Mouse (Mus musculus) G1E (cell line): Measurements from ENCODE around the gene Cpa4. TPM values are rescaled to one million over a fixed set of nuclear protein-coding genes. Genes with fewer than 3 reads are reported as not detected.

Experiments used
- ATAC-seq: 2 replicates; pipeline ENCODE4 v1.8.0; 2016; ENCODE audit warnings: mild to moderate bottlenecking; ENCODE audit not compliant: insufficient number of reproducible peaks, poor library complexity, low FRiP score, severe bottlenecking; ENCODE audit errors: extremely low read depth
- DNase-seq: peaks from one replicate; pipeline ENCODE4 v3.0.0; 2012; ENCODE audit warnings: low spot score
- H3K27me3 ChIP-seq: 2 replicates; pipeline ENCODE4 v1.6.1; 2012; ENCODE audit warnings: mild to moderate bottlenecking, low read length, inconsistent platforms; ENCODE audit not compliant: insufficient read depth
- H3K36me3 ChIP-seq: replicated peaks from 2 replicates; pipeline ENCODE3; 2012; ENCODE audit warnings: mild to moderate bottlenecking, inconsistent platforms
- H3K4me1 ChIP-seq: 2 replicates; pipeline ENCODE4 v1.6.1; 2012; ENCODE audit warnings: low read depth, low read length, inconsistent platforms, mixed read lengths; ENCODE audit not compliant: insufficient read depth
- H3K4me3 ChIP-seq: 2 replicates; pipeline ENCODE4 v1.5.1; 2012; ENCODE audit warnings: low read depth, mild to moderate bottlenecking, inconsistent platforms, low read length, moderate library complexity, mixed read lengths
- H3K9me3 ChIP-seq: replicated peaks from 2 replicates; pipeline ENCODE4 v1.6.1; 2012; ENCODE audit warnings: inconsistent platforms
- CTCF ChIP-seq: IDR thresholded peaks from 2 replicates; pipeline ENCODE4 v1.5.1; 2012; ENCODE audit warnings: low read depth, low read length, inconsistent platforms, mixed read lengths
- GATA1 ChIP-seq: IDR thresholded peaks from 2 replicates; pipeline ENCODE4 v1.6.1; 2012; ENCODE audit warnings: borderline replicate concordance, low read length, inconsistent platforms, mixed read lengths
- GATA2 ChIP-seq: IDR thresholded peaks from 2 replicates; pipeline ENCODE4 v1.6.1; 2012; ENCODE audit warnings: low read depth, low read length, inconsistent platforms, borderline replicate concordance
- POLR2AphosphoS5 ChIP-seq: IDR thresholded peaks from 2 replicates; pipeline ENCODE4 v1.6.1; 2012; ENCODE audit warnings: low read depth, low read length, inconsistent platforms; ENCODE audit not compliant: insufficient replicate concordance
- TAL1 ChIP-seq: conservative IDR thresholded peaks from 2 replicates; pipeline ENCODE4 v1.6.1; 2012; ENCODE audit warnings: low read depth, low read length, inconsistent platforms, mixed read lengths
- polyA plus RNA-seq: library from polyadenylated mRNA; stranded (reverse); fragments of >175 nt; gene quantifications from 2 replicates; pipeline ENCODE4 v1.2.3, GENCODE M21; 2012
- total RNA-seq, 2 experiments: library from RNA; stranded (forward) in 1 of 2; stranded (reverse) in 1 of 2; fragments of 200-1000 nt in 1 of 2; fragments of >200 nt in 1 of 2; fragmentation: Nextera tagmentation in 1 of 2; gene quantifications; 2 replicates each; pipeline ENCODE4 v1.2.3; 2014 to 2017

The Cpa4 gene
- total and polyA plus RNA-seq, 3 experiments = 0.05 TPM; not detected in 2

DNA sequence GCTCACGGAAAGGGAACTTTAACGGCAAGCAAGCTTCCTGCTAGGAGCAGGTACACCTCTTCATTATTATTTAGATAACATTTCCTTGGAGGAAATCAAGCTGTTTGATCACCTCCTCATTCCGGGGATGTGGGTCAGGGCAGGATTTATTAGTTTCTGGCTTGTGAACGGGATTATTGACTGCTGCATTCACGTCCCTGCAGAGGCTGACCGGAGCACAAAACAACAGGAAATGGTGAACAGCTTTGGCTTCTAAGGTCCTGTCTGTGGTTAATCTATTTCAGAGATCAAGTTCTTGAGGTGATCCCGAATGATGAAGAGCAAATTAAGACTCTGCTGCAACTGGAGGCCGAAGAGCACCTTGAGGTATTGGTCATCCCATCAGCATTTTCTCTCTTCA, 24.3 kb upstream of the Cpa4 start:
- Histone ChIP-seq H3K27me3 (peaks cover 45% of the 10 kb centered on the region), H3K9me3 (no peaks in the 10 kb centered on the region), H3K4me1 (no peaks in the 10 kb centered on the region), H3K4me3 (no peak overlapping the region), H3K36me3 (no peaks in the 10 kb centered on the region)
- ATAC-seq (no peak), DNase-seq (no peak)
- TF ChIP-seq GATA1 (no peak), POLR2AphosphoS5 (no peak), CTCF (no peak), TAL1 (no peak), GATA2 (no peak)

DNA sequence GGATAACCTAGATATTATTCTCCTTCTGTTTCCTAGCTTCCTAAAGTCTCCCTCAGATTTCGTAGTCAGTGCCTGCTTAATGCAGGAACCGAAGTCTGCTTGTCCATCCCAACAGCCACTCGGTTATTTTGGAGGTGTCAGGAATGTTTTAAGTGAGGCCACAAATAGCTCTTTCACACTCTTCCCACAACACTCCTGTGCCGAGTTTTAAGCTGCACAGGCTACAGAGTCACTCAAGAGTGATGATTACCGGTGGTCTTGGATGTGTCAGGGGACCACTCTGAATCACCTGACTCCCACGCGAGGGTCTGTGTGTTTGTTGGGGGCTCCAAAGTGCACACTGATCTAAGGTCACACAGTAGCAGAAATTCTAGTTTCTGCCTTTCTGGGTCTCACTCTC, 22.5 kb upstream of the Cpa4 start:
- Histone ChIP-seq H3K36me3 (no peaks in the 10 kb centered on the region), H3K9me3 (no peaks in the 10 kb centered on the region), H3K4me1 (peaks cover 3% of the 10 kb centered on the region; the same call in 1 of the 2 replicates), H3K27me3 (peaks cover 47% of the 10 kb centered on the region), H3K4me3 (no peak overlapping the region)
- ATAC-seq (no peak), DNase-seq (no peak)
- TF ChIP-seq GATA1 (no peak), CTCF (no peak), GATA2 (no peak), TAL1 (no peak), POLR2AphosphoS5 (no peak)

DNA sequence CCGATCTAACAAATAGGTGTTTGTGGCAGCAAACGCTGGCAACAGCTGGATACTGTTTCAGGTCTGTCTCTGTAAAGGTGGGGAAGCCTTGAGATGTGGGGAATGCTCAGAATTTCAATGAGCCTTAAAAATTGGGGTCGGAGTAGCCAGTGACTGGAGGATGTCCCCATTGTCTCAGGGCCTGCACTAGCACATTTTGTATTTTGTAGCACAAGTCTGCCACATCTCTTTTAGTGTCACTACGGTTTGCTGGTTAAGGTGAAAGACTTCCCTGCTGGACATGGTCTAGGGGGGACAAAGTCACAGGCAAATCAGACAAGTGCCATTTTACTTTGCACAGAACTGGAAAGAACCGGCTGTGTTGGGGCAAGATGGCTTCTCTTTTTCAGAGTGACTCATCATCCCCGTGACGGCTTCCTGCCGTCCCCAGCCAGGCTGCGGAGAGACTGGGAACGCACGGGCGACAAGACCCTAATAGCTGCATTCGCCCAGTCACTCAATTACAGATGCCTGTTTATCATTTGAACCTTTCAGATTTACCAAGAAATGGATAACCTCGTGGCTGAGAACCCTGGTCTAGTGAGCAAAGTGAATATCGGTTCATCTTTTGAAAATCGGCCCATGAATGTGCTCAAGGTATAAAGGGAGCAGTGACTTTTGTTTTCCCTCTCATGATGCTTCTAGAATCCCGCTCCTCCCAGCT, 21.4 kb upstream of the Cpa4 start:
- no peak overlapping the region for H3K4me3 ChIP-seq
- peaks cover 3% of the 10 kb centered on the region; the same call in 1 of the 2 replicates for H3K4me1 ChIP-seq
- ATAC-seq = no peak
- no peak for DNase-seq
- no peak for TF ChIP-seq CTCF
- TF ChIP-seq TAL1 = no peak
- TF ChIP-seq GATA1 = no peak
- no peak for TF ChIP-seq POLR2AphosphoS5
- no peak for TF ChIP-seq GATA2
- H3K36me3 ChIP-seq = no peaks in the 10 kb centered on the region
- H3K9me3 ChIP-seq = no peaks in the 10 kb centered on the region
- H3K27me3 ChIP-seq = peaks cover 41% of the 10 kb centered on the region

DNA sequence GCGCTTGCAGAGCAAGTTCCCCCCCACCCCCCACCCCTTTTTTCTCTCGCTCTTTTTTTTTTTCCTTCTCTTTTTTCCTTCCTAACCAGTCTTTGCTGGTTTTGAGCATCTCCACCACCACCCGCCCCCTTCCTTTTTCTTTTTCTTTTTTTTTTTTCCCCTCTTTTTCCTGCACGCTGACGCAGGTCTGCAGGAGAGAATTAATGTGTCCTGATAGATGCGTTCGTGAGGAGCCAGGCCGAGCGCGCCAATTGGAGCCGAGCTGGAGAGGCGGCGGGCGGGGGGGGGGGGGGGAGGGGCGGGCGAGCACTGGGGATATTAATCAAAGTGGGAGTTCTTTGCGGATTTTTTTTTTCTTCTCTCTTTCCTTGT, 20.9 kb upstream of the Cpa4 start:
- Histone ChIP-seq H3K4me1 (peaks cover 3% of the 10 kb centered on the region; the same call in 1 of the 2 replicates), H3K27me3 (peaks cover 43% of the 10 kb centered on the region), H3K36me3 (no peaks in the 10 kb centered on the region), H3K4me3 (no peak overlapping the region), H3K9me3 (no peaks in the 10 kb centered on the region)
- ATAC-seq (no peak), DNase-seq (no peak)
- TF ChIP-seq POLR2AphosphoS5 = no peak
- TF ChIP-seq TAL1 = no peak
- no peak for TF ChIP-seq GATA1

DNA sequence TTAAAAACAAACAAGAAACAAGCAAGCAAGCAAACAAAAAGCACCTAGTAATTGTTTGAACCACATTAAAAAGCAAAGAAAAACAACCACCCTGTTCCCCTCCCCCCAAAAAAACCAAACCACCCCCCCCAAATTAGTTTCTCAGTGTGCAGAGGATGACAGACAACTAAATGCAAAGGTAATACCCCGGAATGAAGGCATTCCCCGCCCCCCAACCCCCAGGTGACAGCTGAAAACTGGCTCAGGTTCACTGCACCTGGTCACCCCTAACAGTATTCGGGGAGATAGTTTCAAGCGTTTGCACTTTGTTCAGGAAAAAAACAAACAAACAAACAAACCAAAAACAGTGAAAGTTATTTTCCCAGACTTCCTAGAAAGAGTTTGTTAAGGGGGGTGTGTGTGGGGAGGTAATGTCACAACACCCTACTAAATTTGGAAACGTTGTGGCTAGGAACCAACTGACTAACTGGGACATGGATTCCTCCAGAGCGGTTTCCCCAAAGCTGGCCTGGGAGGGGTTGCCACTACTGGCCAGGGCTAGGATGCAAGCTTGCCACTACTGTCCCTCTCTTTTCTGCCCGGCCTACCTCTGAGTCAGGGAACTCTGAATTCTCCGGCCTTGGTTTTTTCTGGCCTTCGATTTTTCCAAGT, 20.4 kb upstream of the Cpa4 start:
- Histone ChIP-seq H3K27me3 (peaks cover 43% of the 10 kb centered on the region), H3K36me3 (no peaks in the 10 kb centered on the region), H3K9me3 (no peaks in the 10 kb centered on the region), H3K4me1 (peaks cover 3% of the 10 kb centered on the region; the same call in 1 of the 2 replicates), H3K4me3 (no peak overlapping the region)
- TF ChIP-seq GATA1 (no peak), POLR2AphosphoS5 (no peak), GATA2 (no peak), TAL1 (no peak), CTCF (no peak)
- DNase-seq (no peak), ATAC-seq (no peak)

DNA sequence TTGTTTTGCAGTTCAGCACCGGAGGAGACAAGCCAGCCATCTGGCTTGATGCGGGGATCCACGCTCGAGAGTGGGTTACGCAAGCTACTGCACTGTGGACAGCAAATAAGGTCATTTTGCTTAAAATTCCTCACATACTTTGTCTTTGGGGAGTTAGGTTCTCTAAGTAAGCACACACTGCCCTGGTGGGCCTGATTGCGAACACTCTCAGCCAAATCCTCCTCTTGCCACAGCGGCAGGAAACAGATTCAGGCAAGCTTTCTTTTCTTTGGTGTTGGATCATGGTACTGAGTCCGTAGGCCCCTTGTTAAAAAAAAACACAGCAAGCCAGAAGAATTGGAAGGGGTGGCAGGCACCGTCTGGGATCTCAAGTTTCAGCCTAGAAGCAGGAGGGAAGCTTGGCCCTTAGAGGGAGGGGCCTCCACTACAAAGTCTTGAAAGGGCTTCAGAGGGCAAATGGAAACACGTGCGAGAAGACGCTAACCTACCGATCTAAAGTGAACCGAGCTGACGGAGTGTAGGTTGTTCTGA, 18.9 kb upstream of the Cpa4 start:
- Histone ChIP-seq H3K4me3 (no peak overlapping the region), H3K27me3 (peaks cover 34% of the 10 kb centered on the region), H3K36me3 (no peaks in the 10 kb centered on the region), H3K4me1 (peaks cover 3% of the 10 kb centered on the region; the same call in 1 of the 2 replicates), H3K9me3 (no peaks in the 10 kb centered on the region)
- TF ChIP-seq TAL1 (no peak), GATA1 (no peak), CTCF (no peak), POLR2AphosphoS5 (no peak), GATA2 (no peak)
- DNase-seq = no peak
- ATAC-seq = no peak
